In the genomic region with DNA sequence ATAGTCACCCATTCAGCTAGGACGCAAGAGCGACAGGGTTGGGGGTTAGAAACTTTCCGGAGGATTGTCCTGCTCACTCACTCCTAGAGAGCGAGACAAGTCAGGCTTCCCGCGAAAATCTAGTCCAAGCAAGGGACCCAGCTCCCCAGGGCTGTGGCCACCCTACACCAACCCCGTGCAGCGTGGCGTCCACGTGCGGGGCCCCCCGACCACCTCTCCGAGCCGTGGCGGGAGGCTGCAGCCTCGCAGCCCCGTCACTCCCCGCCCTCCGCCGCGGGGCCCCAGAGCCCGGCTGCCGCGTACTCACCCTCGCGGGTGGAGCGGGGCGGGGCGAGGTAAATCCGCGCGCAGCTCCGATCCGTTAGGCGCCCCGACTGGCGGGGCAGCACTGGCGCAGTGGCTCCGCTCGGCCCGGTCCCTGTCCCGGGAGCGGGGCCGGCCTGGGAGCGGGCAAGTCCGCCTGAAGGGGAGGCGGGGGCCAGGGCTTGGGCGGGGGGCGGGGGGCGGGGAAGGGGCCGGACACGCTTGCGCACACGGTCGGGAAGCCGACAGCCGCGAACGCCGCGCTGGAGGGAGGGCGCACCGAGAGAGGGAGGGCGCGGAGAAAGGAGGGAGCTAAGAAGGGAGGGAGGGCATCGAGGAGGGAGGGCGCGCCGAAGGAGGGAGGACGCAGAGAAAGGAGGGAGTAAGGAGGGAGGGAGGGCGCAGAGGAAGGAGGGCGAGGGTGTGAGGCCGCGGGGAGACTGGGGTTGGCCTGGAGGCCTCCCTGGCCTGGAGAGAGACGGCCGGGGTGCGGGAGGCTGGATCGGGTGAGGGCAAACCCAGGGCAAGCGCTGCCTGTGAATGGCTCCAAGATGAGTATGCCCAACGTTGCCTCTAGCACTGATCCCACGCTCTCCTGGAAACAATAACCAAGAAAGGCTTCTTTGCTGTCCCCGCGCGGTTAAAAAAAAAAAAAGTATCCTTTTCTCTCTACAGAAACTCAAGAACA, we compare ENCODE assay signal across 8 mouse cellular contexts. TPM values are rescaled to one million over a fixed set of nuclear protein-coding genes. Genes with fewer than 3 reads are reported as not detected.
DNase-seq lines count a peak whose midpoint lies in the region; ATAC-seq and TF ChIP-seq lines count a peak whose summit lies in the region.

No protein-coding gene starts in this region.

- intact Hi-C loops in heart, adult 2 months (cut with DNase I), result loop anchor here (1.0 to 5.0 kb wide), 4 partner anchors 46 to 151 kb away; a partner anchor contains a TSS

- H3K9me3 ChIP-seq in embryonic facial prominence, embryonic 12.5 days, result no peaks in the 10 kb centered on the region

- ATAC-seq in embryonic facial prominence, embryonic 12.5 days (ENCODE audit: insufficient number of reproducible peaks, insufficient read depth, low FRiP score, low TSS enrichment), result peak; percentile 76
- ATAC-seq in monocyte, adult 5-6 weeks (replicated peaks; ENCODE audit: insufficient number of reproducible peaks, low FRiP score, low TSS enrichment, poor library complexity, severe bottlenecking), result peak; percentile 69

- H3K9ac ChIP-seq in embryonic facial prominence, embryonic 12.5 days, result peak overlapping the region; percentile 75
- peak overlapping the region; percentile 96 for H3K9ac ChIP-seq in heart, adult 2 months (ENCODE audit: low read depth, low read length)
- peak overlapping the region; percentile 95 for H3K9ac ChIP-seq in liver, adult 2 months (ENCODE audit: low read depth, low read length)

- H3K27ac ChIP-seq in embryonic facial prominence, embryonic 12.5 days, result peak overlapping the region; percentile 88
- peak overlapping the region; percentile 95 for H3K27ac ChIP-seq in heart, adult 2 months
- H3K27ac ChIP-seq in kidney, adult 2 months (ENCODE audit: insufficient read depth, low read depth, low read length), result peak overlapping the region; percentile 96
- peak overlapping the region; percentile 95 for H3K27ac ChIP-seq in liver, adult 2 months (replicated peaks; ENCODE audit: insufficient read depth, low read depth, low read length)

- peak overlapping the region; percentile 61 for H3K4me3 ChIP-seq in embryonic facial prominence, embryonic 12.5 days
- H3K4me3 ChIP-seq in heart, adult 2 months, result peak overlapping the region; percentile 82
- H3K4me3 ChIP-seq in kidney, adult 2 months (ENCODE audit: insufficient read depth, low read depth, low read length), result peak overlapping the region; percentile 91
- H3K4me3 ChIP-seq in liver, adult 2 months (ENCODE audit: insufficient read depth, low read depth, low read length), result peak overlapping the region; percentile 86

- peak; percentile 81 for TF ChIP-seq POLR2A in heart, adult 2 months (IDR thresholded peaks at IDR 0.05; ENCODE audit: insufficient read depth, low read depth, low read length)
- peak; percentile 16 for TF ChIP-seq POLR2A in kidney, adult 2 months (IDR thresholded peaks at IDR 0.05; ENCODE audit: low read depth, low read length)
- peak; percentile 83 for TF ChIP-seq POLR2A in liver, adult 2 months (IDR thresholded peaks at IDR 0.05; ENCODE audit: extremely low read depth, insufficient read depth, low read length)

- peaks cover 38% of the 10 kb centered on the region for H3K4me1 ChIP-seq in embryonic facial prominence, embryonic 12.5 days
- H3K4me1 ChIP-seq in heart, adult 2 months (ENCODE audit: control insufficient read depth, insufficient read depth, low read length), result peaks cover 14% of the 10 kb centered on the region
- H3K4me1 ChIP-seq in kidney, adult 2 months (ENCODE audit: control insufficient read depth, insufficient read depth, low read length), result peaks cover 5% of the 10 kb centered on the region
- peaks cover 33% of the 10 kb centered on the region for H3K4me1 ChIP-seq in liver, adult 2 months (ENCODE audit: control insufficient read depth, insufficient read depth, low read length)

- no peaks in the 10 kb centered on the region for H3K27me3 ChIP-seq in embryonic facial prominence, embryonic 12.5 days
- H3K27me3 ChIP-seq in heart, adult 2 months (ENCODE audit: control insufficient read depth, insufficient read depth, low read length), result no peaks in the 10 kb centered on the region
- H3K27me3 ChIP-seq in kidney, adult 2 months (replicated peaks; ENCODE audit: control insufficient read depth, insufficient read depth, low read length), result no peaks in the 10 kb centered on the region
- H3K27me3 ChIP-seq in liver, adult 2 months (ENCODE audit: control insufficient read depth, insufficient read depth, low read length), result no peaks in the 10 kb centered on the region

- TF ChIP-seq CTCF in heart, adult 2 months (IDR thresholded peaks at IDR 0.05), result peak; percentile 36
- no peak for TF ChIP-seq CTCF in kidney, adult 2 months (conservative IDR thresholded peaks at IDR 0.05; ENCODE audit: insufficient read depth, insufficient read length, low read depth, low read length)
- TF ChIP-seq CTCF in liver, adult 2 months (IDR thresholded peaks at IDR 0.05; ENCODE audit: low read depth, low read length), result no peak

- peak; percentile 59; the same call in 1 of the 2 replicates for TF ChIP-seq EP300 in heart, adult 2 months (IDR thresholded peaks at IDR 0.05; ENCODE audit: insufficient read depth, low read depth, low read length)

- H3K36me3 ChIP-seq in embryonic facial prominence, embryonic 12.5 days, result no peaks in the 10 kb centered on the region
- peaks cover 2% of the 10 kb centered on the region; the same call in 1 of the 2 replicates for H3K36me3 ChIP-seq in heart, adult 2 months (ENCODE audit: control insufficient read depth, insufficient read depth, low read length)
- no peaks in the 10 kb centered on the region for H3K36me3 ChIP-seq in kidney, adult 2 months (ENCODE audit: control insufficient read depth, insufficient read depth, low read length)
- H3K36me3 ChIP-seq in liver, adult 2 months (ENCODE audit: control insufficient read depth, insufficient read depth, low read length), result no peaks in the 10 kb centered on the region

- H3K79me2 ChIP-seq in heart, adult 2 months (replicated peaks; ENCODE audit: control insufficient read depth, insufficient read depth, low read length), result no peaks in the 10 kb centered on the region; the same call in 1 of the 2 replicates
- peaks cover 41% of the 10 kb centered on the region; the same call in 1 of the 2 replicates for H3K79me2 ChIP-seq in liver, adult 2 months (ENCODE audit: control insufficient read depth, insufficient read depth, low read length)

- under 1% methylated on average over 78 of the region's 84 CpGs for WGBS in embryonic facial prominence, embryonic 12.5 days
- under 1% methylated on average over 79 of the region's 84 CpGs for WGBS in heart, adult 2 months
- WGBS in kidney, adult 2 months, result 2% methylated on average over 78 of the region's 84 CpGs
- WGBS in liver, adult 2 months, result 1% methylated on average over 81 of the region's 84 CpGs

- DNase-seq in B cell, adult 2 months, result peak; percentile 71 to 75
- DNase-seq in adrenal gland, postnatal 4 days (ENCODE audit: low spot score in 2 of 2), result peak; percentile 33 to 69
- peak; percentile 88 to 90 for DNase-seq in heart, adult 2 months
- DNase-seq in kidney, adult 2 months, result peak; percentile 83
- peak; percentile 79 for DNase-seq in liver, adult 2 months (ENCODE audit: extremely low read depth, low read depth, low spot score)
- peak; percentile 72 for DNase-seq in spleen, postnatal 14 days (ENCODE audit: low spot score in 2 of 2)

- H3K4me2 ChIP-seq in embryonic facial prominence, embryonic 12.5 days (replicated peaks), result peak overlapping the region; percentile 88

RNA-seq across cellular contexts. Expression of a gene that starts 2.4 kb away (rescaled TPM):
- 10 to 100 TPM; 31.1 to 38.5 TPM for total RNA-seq in adrenal gland, postnatal 4 days (2021)
- 32.4 and 35.9 TPM in 2 replicates for polyA plus RNA-seq in embryonic facial prominence, embryonic 12.5 days (2016; fragmentation: Nextera tagmentation; extraction: Ambion mirVana)
- total RNA-seq in heart, adult 2 months (2021), result 10 to 100 TPM; 26.1 to 29.5 TPM
- polyA plus RNA-seq in heart, adult 2 months (2012; rRNA removed), result 8.6 and 11.9 TPM in 2 replicates
- 4.7 and 5.0 TPM in 2 replicates for polyA plus RNA-seq in kidney, adult 2 months (2012; rRNA removed)
- total RNA-seq in liver, adult 2 months (2014; rRNA removed), result 72.2 and 74.6 TPM in 2 replicates
- 26.5 TPM in 2 replicates for polyA plus RNA-seq in liver, adult 2 months (2012; rRNA removed)
- 110 to 141 TPM (median 113 TPM) in 3 replicates for total RNA-seq in monocyte, adult 5-6 weeks (2017)

RNA-seq across cellular contexts. Expression of a gene that starts 59.2 kb away (rescaled TPM):
- 10 to 100 TPM; 34.9 to 35.8 TPM for total RNA-seq in adrenal gland, postnatal 4 days (2021)
- polyA plus RNA-seq in embryonic facial prominence, embryonic 12.5 days (2016; fragmentation: Nextera tagmentation; extraction: Ambion mirVana), result 77.6 and 83.5 TPM in 2 replicates
- 10 to 100 TPM; 14.4 to 15.1 TPM for total RNA-seq in heart, adult 2 months (2021)
- 21.3 and 25.5 TPM in 2 replicates for polyA plus RNA-seq in heart, adult 2 months (2012; rRNA removed)
- polyA plus RNA-seq in kidney, adult 2 months (2012; rRNA removed), result 36.2 and 41.1 TPM in 2 replicates
- total RNA-seq in liver, adult 2 months (2014; rRNA removed), result 21.0 and 21.2 TPM in 2 replicates
- 24.0 and 27.4 TPM in 2 replicates for polyA plus RNA-seq in liver, adult 2 months (2012; rRNA removed)
- 22.0 to 26.1 TPM (median 25.5 TPM) in 3 replicates for total RNA-seq in monocyte, adult 5-6 weeks (2017)

Comparison
In these comparisons a context has a peak if more than half of its experiments do, and no peak if none do; other contexts are left out.
1. Peak in every context shown above with its lines: DNase-seq, ATAC-seq, H3K4me3 ChIP-seq and H3K27ac ChIP-seq.
2. POLR2A ChIP-seq: peak in every context shown above with its lines; median percentile 83 in liver, adult 2 months; 81 in heart, adult 2 months; 16 in kidney, adult 2 months.